Mouse (Mus musculus) adrenal gland, postnatal 4 days (tissue): ENCODE measurements around the gene Mad2l2. TPM values are rescaled to one million over a fixed set of nuclear protein-coding genes. Genes with fewer than 3 reads are reported as not detected.
"Not testable (repeated sequence)": the region's sequence is repeated elsewhere in the genome, so short reads cannot be mapped to it uniquely, and the experiment has no call there.

Experiments
- DNase-seq, 2 experiments: peaks; one replicate each; pipeline ENCODE4 v3.0.0; 2021 to 2022; ENCODE audit warnings: low spot score in 2 of 2, mixed read lengths in 2 of 2
- total RNA-seq, 2 experiments: library from RNA; stranded (reverse); gene quantifications; 2 replicates each; pipeline ENCODE4 v1.2.3; 2021

Mad2l2 gene
- total RNA-seq, 2 experiments from 2014 or later, result 24.0 to 24.6 TPM

- no peak for DNase-seq
Observed at GRCm38 (mm10) chr4:148107621-148108291, 22.4 kb upstream of the Mad2l2 start.

- no peak for DNase-seq
Observed at GRCm38 (mm10) chr4:148108565-148109100, 21.6 kb upstream of the Mad2l2 start.

GRCm38 (mm10) chr4:148109215-148109614, 21.0 kb upstream of the Mad2l2 start:
- DNase-seq, result no peak

DNA sequence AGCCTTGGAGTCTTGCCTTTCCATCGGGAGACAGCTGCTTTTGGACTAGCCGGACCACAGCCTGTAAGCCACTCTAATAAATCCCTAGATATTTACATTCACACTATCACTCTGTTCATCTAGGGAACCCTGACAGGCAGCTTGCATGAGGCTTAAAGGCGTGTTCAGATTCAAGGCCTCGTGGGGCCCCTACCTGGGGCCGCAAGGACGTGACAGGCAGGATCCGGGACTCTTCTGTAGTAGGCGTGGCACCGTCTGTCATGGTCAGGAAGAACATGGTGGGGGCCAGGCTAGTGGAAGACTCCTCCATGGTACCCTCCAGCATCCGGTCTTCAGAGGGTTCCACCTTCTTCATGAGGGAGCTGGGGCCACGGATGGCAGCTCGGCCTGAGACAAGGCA, 17.7 kb upstream of the Mad2l2 start:
- DNase-seq, result no peak

GRCm38 (mm10) chr4:148114758-148115391, 15.3 kb upstream of the Mad2l2 start:
- DNase-seq, result peak; percentile 66 to 74

DNA sequence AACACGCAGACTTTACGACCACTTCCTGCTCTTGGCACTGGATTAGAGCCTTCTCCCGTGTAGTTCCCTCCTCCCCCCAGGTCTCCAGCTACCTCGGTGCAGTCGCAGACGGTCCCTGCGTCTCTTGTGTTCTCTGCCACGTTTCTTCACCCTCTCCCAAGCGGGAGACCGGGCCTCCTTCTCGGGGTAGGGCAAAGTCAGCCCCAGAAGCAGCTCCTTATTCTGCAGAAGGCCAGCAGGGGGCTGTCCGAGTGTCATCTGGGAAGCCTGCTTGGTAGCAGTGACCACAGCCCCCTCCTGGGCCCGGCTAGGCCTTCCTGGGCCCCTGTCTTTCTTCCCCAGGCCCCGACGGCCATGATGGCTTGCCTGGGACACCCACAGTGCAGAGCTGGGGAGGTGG, 14.7 kb upstream of the Mad2l2 start:
- no peak for DNase-seq

DNA sequence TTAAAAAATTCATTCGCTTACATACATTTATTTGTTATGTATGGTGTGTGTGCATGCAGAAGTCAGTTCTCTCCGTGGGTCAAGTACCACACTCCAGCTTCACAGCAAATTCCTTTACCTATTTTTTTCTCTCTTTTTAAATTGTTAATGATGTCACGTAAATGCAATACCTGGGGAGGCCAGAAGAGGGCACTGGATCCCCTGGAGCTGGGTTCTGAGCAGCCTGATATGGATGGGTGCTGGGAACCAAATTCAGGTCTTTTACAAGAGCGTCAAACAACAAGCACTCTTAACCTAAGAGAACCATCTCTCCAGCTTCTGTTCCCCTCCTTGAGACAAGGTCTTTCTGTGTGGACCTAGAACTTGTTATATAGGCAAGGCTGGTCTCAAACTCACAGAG, 13.5 kb upstream of the Mad2l2 start:
- no peak for DNase-seq

GRCm38 (mm10) chr4:148117392-148117791, 12.8 kb upstream of the Mad2l2 start:
- no peak for DNase-seq

DNA sequence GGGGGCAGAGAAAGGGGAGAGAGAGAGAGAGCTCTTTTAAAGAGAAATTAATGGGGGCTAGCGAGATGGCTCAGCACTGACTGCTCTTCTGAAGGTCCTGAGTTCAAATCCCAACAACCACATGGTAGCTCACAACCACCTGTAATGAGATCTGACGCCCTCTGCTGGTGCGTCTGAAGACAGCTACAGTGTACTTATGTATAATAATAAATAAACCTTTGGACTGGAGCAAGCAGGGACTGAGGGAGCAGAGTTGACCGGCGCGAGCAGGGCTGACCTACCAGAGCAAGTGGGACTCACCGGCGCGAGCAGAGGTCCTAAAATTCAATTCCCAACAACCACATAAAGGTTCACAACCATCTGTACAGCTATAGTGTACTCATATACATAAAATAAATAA, 10.6 kb upstream of the Mad2l2 start:
- not testable (repeated sequence) for DNase-seq

DNA sequence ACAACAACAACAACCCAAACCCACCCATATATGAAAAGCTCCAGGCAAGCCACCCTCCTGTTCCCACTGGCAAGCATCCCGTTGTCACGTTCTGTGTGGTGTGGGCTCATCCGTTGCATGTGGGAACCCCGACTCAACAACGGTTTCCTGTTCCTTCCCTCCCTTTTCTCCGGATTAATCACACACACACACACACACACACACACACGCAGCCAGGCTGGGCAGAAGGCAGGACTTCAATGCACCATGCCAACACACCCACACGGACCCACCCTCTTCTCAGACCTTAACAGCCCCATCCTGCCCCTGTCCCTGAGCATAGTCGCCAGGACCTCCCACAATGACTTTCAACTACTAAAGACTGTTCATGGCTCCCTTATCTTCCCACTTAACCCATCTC, 9.6 kb upstream of the Mad2l2 start:
- DNase-seq, result no peak

- DNase-seq, result no peak
Observed at GRCm38 (mm10) chr4:148121362-148121761, 8.8 kb upstream of the Mad2l2 start.

- no peak for DNase-seq
Observed at GRCm38 (mm10) chr4:148121982-148122693, 8.0 kb upstream of the Mad2l2 start.

DNA sequence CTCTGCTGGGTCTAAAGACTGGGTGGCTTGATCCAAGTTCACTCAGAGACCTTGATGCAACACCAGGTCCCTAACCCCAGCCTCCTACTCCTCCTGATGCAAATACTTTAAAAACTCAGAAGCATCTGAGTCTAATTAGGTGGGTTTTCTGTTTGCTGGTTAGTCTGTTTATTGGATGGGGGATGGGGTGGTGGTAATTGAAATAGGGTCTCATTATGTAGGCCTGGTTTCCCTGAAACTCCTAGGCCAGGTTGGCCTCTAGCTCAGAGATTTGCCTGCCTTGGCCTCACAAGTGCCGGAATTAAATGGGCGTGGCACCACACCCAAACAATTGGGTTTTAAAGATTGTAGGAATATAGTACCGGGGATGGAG, 7.5 kb upstream of the Mad2l2 start:
- no peak for DNase-seq

GRCm38 (mm10) chr4:148128241-148128640, 1.9 kb upstream of the Mad2l2 start:
- no peak for DNase-seq

DNA sequence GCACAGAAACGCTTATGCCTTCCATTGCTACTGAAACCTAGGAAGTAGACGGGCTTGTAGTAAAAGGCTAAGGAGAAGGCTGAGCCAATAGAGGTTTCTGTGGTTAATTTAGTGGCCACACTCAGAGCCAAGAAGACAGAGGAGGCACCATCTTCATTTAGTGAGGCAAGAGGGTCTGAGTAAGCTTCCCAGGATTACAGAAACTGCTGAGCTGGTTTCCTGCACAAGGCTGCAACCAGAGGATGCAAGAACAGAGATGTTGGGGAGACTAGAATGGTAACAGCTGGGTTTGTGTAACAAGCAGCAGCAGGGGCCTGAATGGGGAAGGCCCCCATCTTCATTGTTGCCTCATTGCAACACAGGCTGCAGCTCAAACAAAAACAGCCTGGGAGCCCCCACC, 1.5 kb upstream of the Mad2l2 start:
- no peak for DNase-seq

DNA sequence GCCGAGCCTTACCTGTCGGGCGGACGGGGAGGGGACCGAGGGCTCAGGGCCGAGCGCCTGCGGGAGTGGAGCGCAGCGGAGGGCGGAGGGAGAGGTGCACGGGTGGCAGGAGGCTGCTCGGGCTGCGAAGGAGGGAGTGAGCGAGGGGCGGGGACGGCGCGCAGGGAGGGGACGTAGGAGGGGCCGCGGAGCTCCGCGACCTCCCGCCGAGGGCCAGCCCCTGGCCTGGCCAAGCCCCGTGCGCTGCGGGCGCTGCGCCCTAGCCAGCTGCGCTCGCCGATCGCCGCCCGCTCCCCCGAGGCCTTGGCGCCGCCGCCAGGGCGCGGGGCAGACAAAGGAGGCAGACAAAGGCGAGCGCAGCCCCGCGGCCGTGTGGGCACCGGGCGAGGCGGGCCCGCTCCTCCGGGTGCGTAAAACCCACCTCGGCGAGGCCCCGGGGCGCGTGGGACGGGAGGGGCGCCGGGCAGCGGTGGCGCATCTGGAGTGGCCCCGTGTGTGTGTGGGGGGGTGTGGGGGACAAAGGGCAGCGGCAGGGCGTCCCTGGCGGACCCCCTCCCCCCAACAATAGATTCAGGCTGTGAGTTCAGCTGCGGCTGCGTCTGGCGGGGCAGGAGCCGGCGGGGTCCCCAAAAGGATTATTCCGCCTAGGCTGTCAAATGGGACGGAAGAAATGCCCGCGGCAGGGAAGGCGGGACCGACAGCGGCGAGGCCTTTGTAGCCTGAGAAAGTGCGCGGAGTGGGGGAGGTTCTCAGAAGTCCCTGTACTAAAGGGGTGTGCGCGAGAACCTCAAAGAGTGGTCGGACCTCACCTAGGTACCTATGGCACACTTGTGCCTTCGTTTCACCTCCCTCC, 603 bp downstream of the Mad2l2 start, which contains the start of gene Draxin:
Gene Draxin (minus strand): TSS at position 138 of the 853 bp plus-strand sequence.
- DNase-seq, result no peak

DNA sequence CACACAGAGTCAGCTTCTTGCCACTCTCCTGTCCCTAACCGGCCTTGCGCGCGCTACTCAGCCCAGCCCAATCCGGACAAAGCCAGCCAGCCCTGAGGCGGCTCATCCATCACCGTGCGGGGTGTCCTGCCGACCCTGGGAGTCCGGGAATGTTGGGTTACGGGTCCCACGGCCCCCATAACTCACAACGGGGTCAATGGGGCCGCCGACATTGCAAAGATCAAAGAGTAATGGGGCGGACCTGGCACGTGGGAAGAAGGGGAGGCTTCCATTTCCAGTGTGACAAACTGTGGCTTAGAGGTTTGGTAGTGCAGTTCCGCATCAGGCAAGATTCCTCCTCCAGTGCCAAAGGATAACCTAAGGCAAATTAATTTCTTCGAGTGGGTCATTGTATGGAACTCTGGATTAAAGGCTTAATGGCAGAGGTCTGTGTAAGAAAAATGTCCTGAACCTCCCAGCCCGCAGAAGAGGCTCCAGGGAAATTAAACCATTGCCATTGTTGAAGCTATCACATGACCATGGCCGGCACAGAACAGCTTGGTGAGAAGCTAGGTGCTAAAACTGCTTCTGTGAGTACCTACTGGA, 1.4 kb downstream of the Mad2l2 start:
- DNase-seq, result no peak

DNA sequence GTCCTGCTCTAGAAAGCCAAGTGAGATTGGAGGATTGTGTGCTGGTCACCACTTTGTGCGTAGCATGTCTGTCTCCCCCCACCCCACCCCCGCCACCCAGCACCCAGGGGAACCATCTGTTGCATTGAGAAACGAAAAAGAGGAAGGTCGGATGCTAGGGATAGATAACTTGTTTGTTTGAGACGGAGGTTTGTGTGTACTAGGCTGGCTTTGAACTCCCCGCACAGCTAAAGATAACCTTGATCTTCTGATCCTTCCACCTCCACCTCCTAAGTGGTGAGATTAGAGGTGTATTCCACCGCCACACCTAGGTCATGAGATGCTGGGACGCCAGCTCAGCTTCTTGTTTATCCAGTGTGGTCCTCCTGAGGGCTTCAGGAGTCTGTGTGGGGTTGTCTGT, 4.8 kb downstream of the Mad2l2 start:
- DNase-seq, result no peak

GRCm38 (mm10) chr4:148137503-148137902, 7.3 kb downstream of the Mad2l2 start:
- DNase-seq, result no peak

- DNase-seq, result no peak
Observed at GRCm38 (mm10) chr4:148139767-148140097, 9.5 kb downstream of the Mad2l2 start.
